Mouse (Mus musculus): Measurements from ENCODE around the gene Ccdc180. TPM values are rescaled to one million over a fixed set of nuclear protein-coding genes. Genes with fewer than 3 reads are reported as not detected.

Gene Ccdc180
- polyA plus RNA-seq, 1 experiment from 2014 or later = 1.4 TPM

DNA sequence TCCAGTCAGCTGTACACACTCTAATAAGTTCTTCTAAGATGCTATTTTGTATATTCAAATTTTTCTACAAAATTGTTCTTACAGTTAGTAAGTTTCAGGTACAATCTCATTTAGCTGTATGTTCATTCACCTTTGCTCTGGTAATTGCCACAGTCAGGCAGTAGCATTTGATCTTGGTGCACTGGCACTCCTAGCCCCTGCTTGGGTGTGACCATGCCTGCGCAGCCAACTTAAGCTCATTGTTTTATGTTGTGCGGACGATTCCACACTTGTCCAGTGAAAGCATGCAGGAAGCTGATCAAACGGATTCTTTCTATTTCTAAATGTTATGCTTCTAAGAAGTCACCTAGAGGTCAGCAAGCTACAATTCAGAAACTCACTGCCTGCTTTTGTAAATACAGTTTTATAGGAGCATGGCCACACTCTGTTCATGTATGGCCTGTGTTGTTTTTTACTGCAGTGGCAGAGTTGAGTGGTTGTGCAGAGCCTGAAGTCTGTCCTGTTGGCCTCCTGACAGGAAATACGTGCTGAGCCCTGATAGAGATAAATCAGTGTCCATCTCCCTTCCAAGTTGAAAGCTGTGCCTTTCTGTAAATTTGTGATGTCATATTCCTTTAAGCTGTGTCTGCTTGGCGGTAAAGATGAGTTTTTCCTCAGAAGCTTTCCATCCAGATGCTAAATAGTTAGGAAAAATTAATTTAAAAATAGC, 100.5 kb downstream of the Ccdc180 start:
- Histone ChIP-seq H3K9ac (replicated peaks; ENCODE audit: low read depth) (no peak overlapping the region), H3K4me1 (ENCODE audit: insufficient read depth, low read depth, low read length) (no peaks in the 10 kb centered on the region), H3K36me3 (ENCODE audit: insufficient read depth, low read length) (peaks cover 17% of the 10 kb centered on the region; the same call in 1 of the 2 replicates), H3K4me3 (ENCODE audit: low read depth, low read length) (no peak overlapping the region), H3K9me3 (ENCODE audit: low read length) (no peaks in the 10 kb centered on the region), H3K27ac (ENCODE audit: low read length) (no peak overlapping the region), H3K27me3 (replicated peaks; ENCODE audit: insufficient read depth, low read length) (no peaks in the 10 kb centered on the region), H3K4me2 (replicated peaks; ENCODE audit: low read depth, low read length) (no peak overlapping the region)
- DNase-seq (ENCODE audit: low spot score) (peak; percentile 21), ATAC-seq (peak; percentile 49)
- TF ChIP-seq EP300 (IDR thresholded peaks at IDR 0.05) (peak; percentile 27; the same call in 1 of the 2 replicates), CTCF (IDR thresholded peaks at IDR 0.05) (no peak)
- 27% methylated on average over 6 of the region's 6 CpGs for WGBS

DNA sequence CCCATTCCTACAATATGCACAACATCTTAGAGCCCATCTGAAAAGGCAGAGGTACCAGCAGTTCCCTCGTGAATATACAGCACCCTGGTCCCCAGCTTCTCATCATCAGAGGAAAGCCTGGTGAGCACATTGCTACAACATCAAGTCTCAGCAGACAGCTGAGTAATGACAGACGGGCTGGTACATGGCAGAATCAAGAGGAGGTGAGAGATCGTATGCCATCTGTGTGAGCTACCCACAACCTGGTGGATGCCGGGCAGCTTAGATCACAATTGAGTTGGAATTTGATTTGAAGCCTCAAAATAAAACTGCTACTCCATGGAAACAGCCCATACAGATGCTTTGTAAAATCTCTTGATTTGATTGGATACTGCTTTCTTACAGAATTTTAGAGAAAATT, 108.4 kb downstream of the Ccdc180 start:
- no peak for TF ChIP-seq EP300 (IDR thresholded peaks at IDR 0.05)
- no peak for TF ChIP-seq CTCF (IDR thresholded peaks at IDR 0.05)
- Histone ChIP-seq H3K4me1 (ENCODE audit: insufficient read depth, low read depth, low read length) (no peaks in the 10 kb centered on the region), H3K4me2 (replicated peaks; ENCODE audit: low read depth, low read length) (no peak overlapping the region), H3K9ac (replicated peaks; ENCODE audit: low read depth) (no peak overlapping the region), H3K36me3 (ENCODE audit: insufficient read depth, low read length) (peaks cover 14% of the 10 kb centered on the region; the same call in 1 of the 2 replicates), H3K4me3 (ENCODE audit: low read depth, low read length) (no peak overlapping the region), H3K27me3 (replicated peaks; ENCODE audit: insufficient read depth, low read length) (no peaks in the 10 kb centered on the region), H3K27ac (ENCODE audit: low read length) (no peak overlapping the region), H3K9me3 (ENCODE audit: low read length) (no peaks in the 10 kb centered on the region)
- WGBS = 83% methylated on average over 4 of the region's 4 CpGs
- DNase-seq (ENCODE audit: low spot score) (no peak), ATAC-seq (no peak)

Other genes with a start within 250 kb of the Ccdc180 start
- 3.7 and 5.5 TPM in 2 replicates for gene Aldh1b1, start 91.3 kb upstream of the Ccdc180 start, polyA plus RNA-seq (2015; fragmentation: Nextera tagmentation; extraction: Ambion mirVana)
- not detected in 2 replicates for gene Igfbpl1, start 63.4 kb upstream of the Ccdc180 start, polyA plus RNA-seq (2015; fragmentation: Nextera tagmentation; extraction: Ambion mirVana)
- 0.05 TPM in 1 of 2 replicates, not detected in the other for gene Stra6l, start 41.6 kb upstream of the Ccdc180 start, polyA plus RNA-seq (2015; fragmentation: Nextera tagmentation; extraction: Ambion mirVana)
- gene Tdrd7, start 75.0 kb downstream of the Ccdc180 start, polyA plus RNA-seq (2015; fragmentation: Nextera tagmentation; extraction: Ambion mirVana) = 28.9 and 30.7 TPM in 2 replicates
- gene Tmod1, start 148.6 kb downstream of the Ccdc180 start, polyA plus RNA-seq (2015; fragmentation: Nextera tagmentation; extraction: Ambion mirVana) = 14.3 and 15.0 TPM in 2 replicates
- 21.9 and 23.8 TPM in 2 replicates for gene Ncbp1, start 248.3 kb downstream of the Ccdc180 start, polyA plus RNA-seq (2015; fragmentation: Nextera tagmentation; extraction: Ambion mirVana)
- 16.8 and 19.3 TPM in 2 replicates for gene Tstd2, start 248.4 kb downstream of the Ccdc180 start, polyA plus RNA-seq (2015; fragmentation: Nextera tagmentation; extraction: Ambion mirVana)

Data from lung, postnatal 0 days (tissue).